Mouse (Mus musculus): ENCODE data around the gene Serf1.

- TF ChIP-seq CTCF (IDR thresholded peaks at IDR 0.05; ENCODE audit: low read depth) (no peak), EP300 (IDR thresholded peaks at IDR 0.05; ENCODE audit: low read depth) (no peak)
Measured at GRCm38 (mm10) chr13:100103052-100103658, 4.7 kb upstream of the Serf1 start.

Measured in heart, postnatal 0 days (tissue).